Mouse (Mus musculus): Measurements from ENCODE around the gene Smad9. TPM values are rescaled to one million over a fixed set of nuclear protein-coding genes. Genes with fewer than 3 reads are reported as not detected.

Smad9 gene
- polyA plus RNA-seq, 1 experiment from 2014 or later = 0.37 TPM

DNA sequence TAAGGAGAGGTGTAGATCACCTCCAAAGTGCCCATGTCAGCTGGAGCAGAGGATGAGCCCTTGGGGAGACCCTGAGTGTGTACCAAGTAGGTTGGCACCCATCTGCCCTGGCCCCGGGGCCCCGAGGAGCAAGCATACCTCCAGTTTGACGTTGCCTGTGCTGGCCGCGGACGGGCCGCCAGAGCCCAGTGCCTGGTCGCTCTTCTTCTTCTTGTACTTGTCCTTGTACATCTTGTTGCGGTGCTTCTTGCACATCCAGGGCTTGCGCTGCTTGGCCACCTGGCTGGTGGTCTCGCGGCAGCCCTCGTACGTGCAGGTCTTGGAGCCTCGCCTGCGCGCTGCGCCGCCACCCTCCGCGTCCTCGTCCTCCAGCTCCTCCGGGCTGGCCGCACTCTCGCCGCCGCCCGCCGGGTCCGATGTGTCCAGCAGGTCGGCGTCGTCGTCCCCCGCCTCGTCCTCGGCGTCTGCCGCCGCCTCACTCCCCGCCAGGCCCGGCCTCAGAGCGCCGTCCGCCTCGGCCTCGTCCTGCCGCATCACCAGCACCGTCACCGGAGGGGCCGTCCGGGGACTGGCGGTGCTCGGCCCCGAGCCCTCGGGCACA lies 51.8 kb downstream of the Smad9 start:
- Histone ChIP-seq H3K4me3 (ENCODE audit: low read depth, low read length) (peak overlapping the region; percentile 85), H3K27me3 (ENCODE audit: control insufficient read depth, insufficient read depth, low read length) (peaks cover 3% of the 10 kb centered on the region; the same call in 1 of the 2 replicates), H3K27ac (replicated peaks; ENCODE audit: low read depth, low read length) (0 out of 2 replicates have a peak overlapping the region, but pooled peaks have one; percentile 65), H3K4me1 (ENCODE audit: control insufficient read depth, insufficient read depth, low read length) (0 out of 2 replicates have a peak, but pooled peaks cover 6% of the 10 kb centered on the region), H3K9me3 (ENCODE audit: control insufficient read depth, low read length) (no peaks in the 10 kb centered on the region), H3K36me3 (ENCODE audit: control insufficient read depth, insufficient read depth, low read length) (peaks cover 4% of the 10 kb centered on the region), H3K4me2 (ENCODE audit: low read depth, severe bottlenecking) (peak overlapping the region; percentile 95), H3K9ac (ENCODE audit: low read length) (peak overlapping the region; percentile 91)
- peak; percentile 68 for ATAC-seq (ENCODE audit: insufficient number of reproducible peaks, low FRiP score, low TSS enrichment, low read depth)
- DNase-seq (ENCODE audit: low spot score) = no peak
- WGBS = 1% methylated on average over 48 of the region's 56 CpGs

DNA sequence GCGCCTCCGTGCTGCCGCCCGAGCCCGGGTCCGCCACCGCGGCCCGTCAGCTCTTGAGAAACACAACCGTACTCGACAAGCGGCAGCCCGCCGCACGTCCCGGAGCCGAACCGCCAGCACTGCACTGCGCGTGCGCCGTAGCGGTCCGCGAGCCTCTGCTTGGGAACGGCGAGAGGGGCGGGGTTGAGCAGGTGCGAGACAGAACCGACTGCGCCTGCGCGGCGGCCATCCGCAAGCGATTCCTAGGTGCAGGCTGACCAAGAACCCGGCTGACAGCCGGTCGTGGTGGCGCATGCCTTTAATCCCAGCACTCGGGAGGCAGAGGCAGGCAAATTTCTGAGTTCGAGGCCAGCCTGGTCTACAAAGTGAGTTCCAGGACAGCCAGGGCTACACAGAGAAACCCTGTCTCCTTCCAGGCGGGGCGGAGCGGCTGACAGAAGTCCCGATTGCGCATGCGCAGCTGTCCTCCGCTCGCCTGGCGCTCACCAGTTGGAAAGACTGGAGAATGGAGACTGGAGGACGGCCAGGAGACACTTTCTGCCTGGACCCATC lies 52.4 kb downstream of the Smad9 start, which contains the start of gene Rfxap:
Gene Rfxap, minus strand, starts transcription at position 126 of the 552 bp plus-strand sequence.
- H3K4me1 ChIP-seq (ENCODE audit: control insufficient read depth, insufficient read depth, low read length) = 0 out of 2 replicates have a peak, but pooled peaks cover 6% of the 10 kb centered on the region
- peak within 1 kb of the TSS; percentile 85 for H3K4me3 ChIP-seq (ENCODE audit: low read depth, low read length)
- H3K9ac ChIP-seq (ENCODE audit: low read length) = peak within 1 kb of the TSS; percentile 91
- H3K4me2 ChIP-seq (ENCODE audit: low read depth, severe bottlenecking) = peak within 1 kb of the TSS; percentile 95
- ATAC-seq (ENCODE audit: insufficient number of reproducible peaks, low FRiP score, low TSS enrichment, low read depth) (peak; percentile 94), DNase-seq (ENCODE audit: low spot score) (peak; percentile 98)
- WGBS = 0% methylated on average over 52 of the region's 52 CpGs
- H3K27me3 ChIP-seq (ENCODE audit: control insufficient read depth, insufficient read depth, low read length) = peaks cover 3% of the 10 kb centered on the region; the same call in 1 of the 2 replicates
- 0 out of 2 replicates have a peak within 1 kb of the TSS, but pooled peaks have one; percentile 65 for H3K27ac ChIP-seq (replicated peaks; ENCODE audit: low read depth, low read length)
- H3K9me3 ChIP-seq (ENCODE audit: control insufficient read depth, low read length) = no peaks in the 10 kb centered on the region
- peaks cover 4% of the 10 kb centered on the region for H3K36me3 ChIP-seq (ENCODE audit: control insufficient read depth, insufficient read depth, low read length)

DNA sequence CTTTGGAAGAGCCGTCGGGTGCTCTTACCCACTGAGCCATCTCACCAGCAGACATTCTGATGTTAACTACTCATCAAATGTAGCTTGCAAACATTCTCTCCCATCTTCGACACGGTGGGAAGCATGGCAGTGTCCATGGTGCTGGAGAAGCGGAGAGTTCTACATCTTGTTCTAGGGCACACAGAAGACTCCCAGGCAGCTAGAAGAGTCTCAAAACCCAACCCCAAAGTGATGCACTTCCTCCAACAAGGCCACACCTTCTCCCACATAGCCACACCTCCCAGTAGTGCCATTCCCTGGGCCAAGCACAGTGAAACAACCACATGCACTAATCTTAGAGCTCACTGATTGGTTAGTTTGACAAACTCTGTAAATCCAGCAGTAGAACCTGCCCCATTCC lies 53.7 kb downstream of the Smad9 start:
- H3K4me3 ChIP-seq (ENCODE audit: low read depth, low read length) = no peak overlapping the region
- no peaks in the 10 kb centered on the region for H3K9me3 ChIP-seq (ENCODE audit: control insufficient read depth, low read length)
- no peak overlapping the region for H3K9ac ChIP-seq (ENCODE audit: low read length)
- WGBS = 55% methylated on average over 5 of the region's 5 CpGs
- ATAC-seq (ENCODE audit: insufficient number of reproducible peaks, low FRiP score, low TSS enrichment, low read depth) (no peak), DNase-seq (ENCODE audit: low spot score) (no peak)
- H3K4me1 ChIP-seq (ENCODE audit: control insufficient read depth, insufficient read depth, low read length) = 0 out of 2 replicates have a peak, but pooled peaks cover 6% of the 10 kb centered on the region
- H3K27ac ChIP-seq (replicated peaks; ENCODE audit: low read depth, low read length) = no peak overlapping the region
- H3K36me3 ChIP-seq (ENCODE audit: control insufficient read depth, insufficient read depth, low read length) = peaks cover 4% of the 10 kb centered on the region
- H3K4me2 ChIP-seq (ENCODE audit: low read depth, severe bottlenecking) = no peak overlapping the region
- peaks cover 3% of the 10 kb centered on the region; the same call in 1 of the 2 replicates for H3K27me3 ChIP-seq (ENCODE audit: control insufficient read depth, insufficient read depth, low read length)

DNA sequence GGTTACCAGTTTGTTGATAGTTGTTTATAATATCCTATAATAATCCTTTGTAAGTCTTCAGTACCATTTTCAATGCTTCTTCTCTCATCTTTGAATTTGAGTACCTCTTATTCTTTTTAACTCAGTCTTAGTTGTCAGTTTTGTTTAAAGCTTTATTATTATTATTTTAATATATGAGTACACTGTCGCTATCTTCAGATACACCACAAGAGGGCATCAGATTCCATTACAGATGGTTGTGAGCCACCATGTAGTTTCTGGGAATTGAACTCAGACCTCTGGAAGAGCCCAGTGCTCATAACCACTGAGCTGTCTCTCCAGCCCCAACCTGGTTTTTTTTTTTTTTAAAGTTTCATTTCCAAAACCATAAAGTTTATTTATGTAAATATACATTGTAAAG lies 56.2 kb downstream of the Smad9 start:
- H3K4me3 ChIP-seq (ENCODE audit: low read depth, low read length) = no peak overlapping the region
- H3K27me3 ChIP-seq (ENCODE audit: control insufficient read depth, insufficient read depth, low read length) = peaks cover 3% of the 10 kb centered on the region; the same call in 1 of the 2 replicates
- no peaks in the 10 kb centered on the region for H3K36me3 ChIP-seq (ENCODE audit: control insufficient read depth, insufficient read depth, low read length)
- ATAC-seq (ENCODE audit: insufficient number of reproducible peaks, low FRiP score, low TSS enrichment, low read depth) = no peak
- H3K9ac ChIP-seq (ENCODE audit: low read length) = no peak overlapping the region
- H3K4me2 ChIP-seq (ENCODE audit: low read depth, severe bottlenecking) = no peak overlapping the region
- no peak overlapping the region for H3K27ac ChIP-seq (replicated peaks; ENCODE audit: low read depth, low read length)
- DNase-seq (ENCODE audit: low spot score) = no peak
- 38% methylated on average over 1 of the region's 1 CpGs for whole genome bisulfite sequencing
- H3K4me1 ChIP-seq (ENCODE audit: control insufficient read depth, insufficient read depth, low read length) = 0 out of 2 replicates have a peak, but pooled peaks cover 4% of the 10 kb centered on the region
- H3K9me3 ChIP-seq (ENCODE audit: control insufficient read depth, low read length) = no peaks in the 10 kb centered on the region

DNA sequence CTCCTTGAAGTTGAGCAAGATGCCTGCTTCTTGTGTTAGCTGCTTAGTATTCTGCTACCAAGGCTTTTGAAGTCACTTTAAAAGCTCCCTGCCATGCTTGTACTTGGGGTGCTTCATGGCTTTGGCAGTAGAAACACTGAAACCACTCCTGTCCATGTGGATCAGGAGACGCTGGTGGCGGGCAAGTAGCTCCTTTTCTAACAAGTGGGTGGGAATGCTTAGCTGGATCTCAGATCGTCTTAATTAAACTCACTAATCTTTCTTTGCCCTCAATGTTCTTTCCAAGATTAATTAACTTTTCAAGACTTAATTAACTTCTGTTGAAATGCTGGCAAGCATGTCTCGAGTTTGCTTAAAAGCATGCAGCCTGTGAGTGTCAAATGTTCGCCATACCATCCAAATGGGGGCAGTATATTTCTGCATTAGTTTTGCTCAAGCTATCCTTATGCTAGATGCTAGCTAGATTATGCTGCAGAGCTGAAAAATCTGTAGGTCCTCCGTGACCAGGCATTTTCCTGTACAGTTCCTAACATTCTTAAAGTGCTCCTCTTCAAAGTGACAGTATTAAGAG lies 58.1 kb downstream of the Smad9 start:
- no peak for DNase-seq (ENCODE audit: low spot score)
- H3K27me3 ChIP-seq (ENCODE audit: control insufficient read depth, insufficient read depth, low read length) = peaks cover 3% of the 10 kb centered on the region; the same call in 1 of the 2 replicates

DNA sequence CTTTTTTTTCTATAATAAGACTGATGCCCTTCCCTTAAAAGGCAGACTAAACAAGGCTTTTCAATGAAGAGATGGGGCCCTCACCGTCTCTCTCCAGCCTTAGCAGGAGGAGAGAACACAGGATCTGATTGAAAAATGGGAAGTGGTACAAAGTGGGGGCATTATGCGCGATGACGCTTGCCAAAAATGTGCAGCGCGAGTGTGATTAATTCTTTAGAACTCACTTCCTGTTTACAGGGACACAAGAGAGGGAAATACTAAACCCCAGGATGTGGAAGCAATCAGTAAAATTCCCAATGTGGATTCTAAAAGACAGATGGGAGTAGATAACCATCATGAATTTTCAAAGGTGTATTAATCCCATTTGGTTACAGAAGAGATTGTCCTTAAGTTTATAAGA lies 59.2 kb downstream of the Smad9 start:
- Histone ChIP-seq H3K27ac (replicated peaks; ENCODE audit: low read depth, low read length) (no peak overlapping the region), H3K4me1 (ENCODE audit: control insufficient read depth, insufficient read depth, low read length) (no peaks in the 10 kb centered on the region), H3K36me3 (ENCODE audit: control insufficient read depth, insufficient read depth, low read length) (no peaks in the 10 kb centered on the region), H3K4me3 (ENCODE audit: low read depth, low read length) (no peak overlapping the region), H3K9ac (ENCODE audit: low read length) (no peak overlapping the region), H3K9me3 (ENCODE audit: control insufficient read depth, low read length) (no peaks in the 10 kb centered on the region), H3K4me2 (ENCODE audit: low read depth, severe bottlenecking) (no peak overlapping the region), H3K27me3 (ENCODE audit: control insufficient read depth, insufficient read depth, low read length) (no peaks in the 10 kb centered on the region)
- ATAC-seq (ENCODE audit: insufficient number of reproducible peaks, low FRiP score, low TSS enrichment, low read depth) (no peak), DNase-seq (ENCODE audit: low spot score) (no peak)
- 85% methylated on average over 6 of the region's 6 CpGs for WGBS

More for the DNA sequence above, 58.1 kb downstream of the Smad9 start:
- H3K4me1 ChIP-seq (ENCODE audit: control insufficient read depth, insufficient read depth, low read length) = no peaks in the 10 kb centered on the region
- no peaks in the 10 kb centered on the region for H3K36me3 ChIP-seq (ENCODE audit: control insufficient read depth, insufficient read depth, low read length)
- no peaks in the 10 kb centered on the region for H3K9me3 ChIP-seq (ENCODE audit: control insufficient read depth, low read length)
- H3K4me2 ChIP-seq (ENCODE audit: low read depth, severe bottlenecking) = no peak overlapping the region
- H3K9ac ChIP-seq (ENCODE audit: low read length) = no peak overlapping the region
- H3K27ac ChIP-seq (replicated peaks; ENCODE audit: low read depth, low read length) = no peak overlapping the region
- ATAC-seq (ENCODE audit: insufficient number of reproducible peaks, low FRiP score, low TSS enrichment, low read depth) = no peak
- 76% methylated on average over 6 of the region's 6 CpGs for WGBS
- H3K4me3 ChIP-seq (ENCODE audit: low read depth, low read length) = no peak overlapping the region

DNA sequence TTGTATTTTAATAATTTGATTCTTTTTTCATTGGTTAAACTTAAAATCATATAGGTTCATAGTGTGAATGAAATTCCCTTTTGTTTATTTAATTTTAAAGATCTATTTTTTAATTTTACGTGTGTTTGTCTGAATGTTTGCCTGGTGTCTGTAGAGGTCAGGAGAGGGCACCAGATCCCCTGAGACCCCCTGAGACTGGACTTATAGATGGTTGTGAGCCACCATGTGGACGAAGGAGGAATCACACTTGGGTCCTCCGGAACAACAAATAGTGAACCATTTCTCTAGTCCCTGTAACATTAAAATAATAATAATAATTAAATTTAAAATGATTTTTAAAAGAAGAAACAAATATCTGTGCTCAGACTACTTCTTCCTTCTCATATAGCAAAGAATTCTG lies 59.9 kb downstream of the Smad9 start:
- Histone ChIP-seq H3K9me3 (ENCODE audit: control insufficient read depth, low read length) (no peaks in the 10 kb centered on the region), H3K4me1 (ENCODE audit: control insufficient read depth, insufficient read depth, low read length) (no peaks in the 10 kb centered on the region), H3K4me3 (ENCODE audit: low read depth, low read length) (no peak overlapping the region), H3K9ac (ENCODE audit: low read length) (no peak overlapping the region), H3K36me3 (ENCODE audit: control insufficient read depth, insufficient read depth, low read length) (no peaks in the 10 kb centered on the region), H3K27ac (replicated peaks; ENCODE audit: low read depth, low read length) (no peak overlapping the region), H3K27me3 (ENCODE audit: control insufficient read depth, insufficient read depth, low read length) (no peaks in the 10 kb centered on the region), H3K4me2 (ENCODE audit: low read depth, severe bottlenecking) (no peak overlapping the region)
- 24% methylated on average over 3 of the region's 3 CpGs for WGBS
- ATAC-seq (ENCODE audit: insufficient number of reproducible peaks, low FRiP score, low TSS enrichment, low read depth) (no peak), DNase-seq (ENCODE audit: low spot score) (peak; percentile 77)

DNA sequence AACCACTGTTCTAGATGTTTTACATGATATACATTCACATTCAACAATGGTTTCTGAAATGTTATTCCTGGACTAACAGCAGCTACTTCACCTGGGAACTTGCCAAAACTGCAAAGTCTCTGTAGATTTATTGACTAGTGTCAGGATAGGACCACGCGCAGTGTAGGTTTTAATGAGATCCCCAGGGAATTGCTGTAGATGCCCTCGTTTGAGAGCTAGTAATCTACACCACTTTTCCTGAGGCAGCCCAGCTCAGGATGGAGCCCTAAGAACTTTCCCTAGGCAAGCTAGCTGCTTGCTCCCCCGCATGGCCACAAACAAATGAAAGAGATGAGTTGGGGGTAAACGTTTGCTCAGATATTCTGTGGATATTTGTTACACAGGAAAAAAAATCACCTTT lies 67.1 kb downstream of the Smad9 start:
- no peak overlapping the region for H3K27ac ChIP-seq (replicated peaks; ENCODE audit: low read depth, low read length)
- H3K36me3 ChIP-seq (ENCODE audit: control insufficient read depth, insufficient read depth, low read length) = no peaks in the 10 kb centered on the region
- ATAC-seq (ENCODE audit: insufficient number of reproducible peaks, low FRiP score, low TSS enrichment, low read depth) (no peak), DNase-seq (ENCODE audit: low spot score) (no peak)
- WGBS = 56% methylated on average over 5 of the region's 5 CpGs
- H3K9ac ChIP-seq (ENCODE audit: low read length) = no peak overlapping the region
- H3K9me3 ChIP-seq (ENCODE audit: control insufficient read depth, low read length) = no peaks in the 10 kb centered on the region
- no peak overlapping the region for H3K4me3 ChIP-seq (ENCODE audit: low read depth, low read length)
- H3K27me3 ChIP-seq (ENCODE audit: control insufficient read depth, insufficient read depth, low read length) = no peaks in the 10 kb centered on the region
- no peaks in the 10 kb centered on the region for H3K4me1 ChIP-seq (ENCODE audit: control insufficient read depth, insufficient read depth, low read length)
- no peak overlapping the region for H3K4me2 ChIP-seq (ENCODE audit: low read depth, severe bottlenecking)

All from limb, embryonic 11.5 days (tissue).